Mouse (Mus musculus): ENCODE measurements around the gene Ppil3.

Gene Ppil3

GRCm38 (mm10) chr1:58408141-58408540, 37.1 kb downstream of the Ppil3 start:
- DNase-seq = no peak

GRCm38 (mm10) chr1:58407321-58407720, 38.0 kb downstream of the Ppil3 start:
- no peak for DNase-seq

DNA sequence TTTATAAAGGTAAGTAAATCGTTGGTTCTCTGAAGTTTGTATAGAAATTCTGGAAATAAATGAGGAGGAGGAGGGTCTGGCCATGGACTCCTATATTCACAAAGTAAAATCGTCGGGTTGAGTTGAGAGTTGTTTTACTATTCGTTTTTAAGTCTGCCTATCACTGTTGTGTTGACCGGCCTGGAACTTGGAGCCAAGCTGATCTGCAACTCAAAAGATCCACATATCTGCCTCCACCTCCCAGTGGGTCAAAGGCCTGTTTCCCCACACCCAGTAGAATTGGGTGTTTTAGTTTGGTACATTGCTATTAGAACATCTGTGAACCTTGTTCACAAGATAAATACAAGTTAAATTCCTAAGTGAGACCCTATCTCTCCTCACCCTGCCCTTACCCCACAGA, 41.5 kb downstream of the Ppil3 start:
- no peak for DNase-seq

DNA sequence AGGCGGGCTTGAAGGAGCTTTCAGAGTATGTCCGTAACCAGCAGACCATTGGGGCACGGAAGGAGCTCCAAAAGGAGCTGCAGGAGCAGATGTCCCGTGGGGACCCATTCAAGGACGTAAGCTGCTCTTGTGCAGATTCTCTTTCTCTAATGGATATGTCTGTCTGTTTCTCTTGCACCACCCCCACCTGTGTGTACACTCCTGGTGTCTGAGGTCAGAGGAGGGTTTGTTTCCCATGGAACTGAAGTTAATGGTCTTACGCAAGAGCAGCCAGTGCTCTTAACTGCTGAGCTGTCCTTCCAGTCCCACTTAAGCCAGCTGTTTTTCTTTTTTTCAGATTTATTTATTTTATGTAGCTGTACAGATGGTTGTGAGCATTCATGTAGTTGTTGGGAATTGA, 43.9 kb downstream of the Ppil3 start:
- DNase-seq = no peak

- no peak for DNase-seq
These were observed 47.6 kb downstream of the Ppil3 start for GRCm38 (mm10) chr1:58397731-58398130.

DNA sequence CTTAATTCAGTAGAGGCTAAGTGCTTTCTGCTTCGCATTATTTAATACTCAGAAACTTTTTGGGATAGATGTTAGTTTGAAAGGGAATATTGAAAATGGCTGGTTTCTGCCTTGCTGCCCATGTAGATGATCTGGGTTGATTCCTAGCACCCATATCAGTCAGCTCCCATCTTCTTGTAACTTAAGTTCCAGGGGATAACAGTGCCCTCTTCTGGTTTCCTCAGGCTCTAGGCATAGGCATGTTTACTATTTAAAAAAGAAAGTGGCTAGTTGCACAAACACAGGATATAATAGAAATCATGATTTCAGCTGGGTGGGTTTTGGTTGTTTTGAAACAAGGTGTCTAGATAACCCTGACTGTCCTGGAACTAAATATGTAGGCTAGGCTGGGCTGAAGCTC, 49.1 kb downstream of the Ppil3 start:
- no peak for DNase-seq

DNA sequence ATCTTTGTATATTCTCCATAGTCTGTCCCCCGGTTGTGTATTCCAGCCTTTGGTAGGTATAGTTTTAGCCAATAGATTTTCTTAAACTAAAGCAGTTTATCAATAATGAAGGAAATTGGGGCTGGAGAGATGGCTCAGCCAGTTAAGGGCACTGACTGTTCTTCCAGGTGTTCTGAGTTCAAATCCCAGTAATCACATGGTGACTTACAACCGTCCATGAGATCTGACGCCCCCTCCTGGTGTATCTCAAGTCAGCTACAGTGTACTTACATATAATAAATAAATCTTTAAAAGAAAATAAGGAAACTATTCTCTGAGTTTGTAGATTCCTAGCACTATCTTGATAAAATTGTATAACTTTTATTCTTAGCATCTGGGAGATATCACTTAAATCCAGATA, 49.9 kb downstream of the Ppil3 start:
- no peak for DNase-seq

DNA sequence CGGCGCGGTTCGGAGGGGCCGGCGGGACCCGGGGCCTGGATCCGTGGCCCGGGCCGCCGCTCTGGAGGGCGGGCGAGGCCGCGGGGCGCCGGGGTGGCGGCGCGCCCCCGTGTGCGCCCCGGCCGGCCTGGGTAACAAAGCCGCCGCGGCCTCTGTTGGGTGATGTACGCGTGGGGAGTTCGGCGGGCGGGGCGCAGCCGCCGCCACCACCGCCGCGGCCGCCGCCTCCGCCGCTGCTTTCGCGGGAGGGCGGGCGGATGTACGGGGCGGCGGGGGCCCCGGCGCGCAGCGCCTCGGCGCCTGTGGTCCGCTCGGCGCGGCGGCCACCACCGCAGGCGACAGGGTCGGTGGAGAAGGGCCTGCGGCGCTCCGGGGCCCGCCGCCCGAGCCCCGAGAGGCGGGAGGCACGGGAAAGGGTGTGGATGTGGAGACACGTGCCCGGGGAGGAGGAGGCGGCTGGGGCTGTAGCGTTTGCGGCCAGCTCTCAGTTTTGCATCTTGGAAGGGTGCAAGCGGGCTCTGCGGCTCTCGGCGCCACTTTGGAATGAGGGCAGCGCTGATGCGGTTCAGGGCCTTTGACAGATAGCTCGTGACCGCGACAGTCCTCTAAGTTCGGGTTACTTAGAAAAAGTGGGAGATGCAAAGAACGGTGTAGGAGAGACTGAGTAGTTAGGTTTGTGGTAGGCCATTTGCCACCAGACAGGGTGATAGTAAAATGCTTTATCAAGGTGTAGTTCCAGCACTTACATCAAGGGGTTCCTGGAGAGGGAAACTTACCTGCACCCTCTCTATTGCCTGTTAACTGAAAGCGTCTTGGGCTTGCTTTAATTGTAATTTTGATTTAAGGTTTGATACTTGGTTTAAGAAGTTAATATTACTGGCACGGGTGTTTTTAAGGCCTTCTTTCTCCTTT, 51.7 kb downstream of the Ppil3 start:
- peak; percentile 65 to 72 for DNase-seq

GRCm38 (mm10) chr1:58392652-58393283, 52.5 kb downstream of the Ppil3 start, which contains the start of gene Bzw1:
TSS of gene Bzw1 (plus strand) at chr1:58392898.
- peak; percentile 95 to 96 for DNase-seq

GRCm38 (mm10) chr1:58392268-58392651, 53.0 kb downstream of the Ppil3 start:
- DNase-seq = no peak

- DNase-seq = no peak
These were observed 53.6 kb downstream of the Ppil3 start for GRCm38 (mm10) chr1:58391421-58392267.

- DNase-seq = no peak
These were observed 62.6 kb downstream of the Ppil3 start for GRCm38 (mm10) chr1:58382586-58383281.

All from lung, postnatal 4 days (tissue).